Mouse (Mus musculus) spleen, postnatal 14 days (tissue): ENCODE measurements around the gene Slc12a8.

Source experiments
- DNase-seq, 2 experiments: peaks; one replicate each; pipeline ENCODE4 v3.0.0; 2021 to 2022; ENCODE audit warnings: low spot score in 2 of 2

The Slc12a8 gene

DNA sequence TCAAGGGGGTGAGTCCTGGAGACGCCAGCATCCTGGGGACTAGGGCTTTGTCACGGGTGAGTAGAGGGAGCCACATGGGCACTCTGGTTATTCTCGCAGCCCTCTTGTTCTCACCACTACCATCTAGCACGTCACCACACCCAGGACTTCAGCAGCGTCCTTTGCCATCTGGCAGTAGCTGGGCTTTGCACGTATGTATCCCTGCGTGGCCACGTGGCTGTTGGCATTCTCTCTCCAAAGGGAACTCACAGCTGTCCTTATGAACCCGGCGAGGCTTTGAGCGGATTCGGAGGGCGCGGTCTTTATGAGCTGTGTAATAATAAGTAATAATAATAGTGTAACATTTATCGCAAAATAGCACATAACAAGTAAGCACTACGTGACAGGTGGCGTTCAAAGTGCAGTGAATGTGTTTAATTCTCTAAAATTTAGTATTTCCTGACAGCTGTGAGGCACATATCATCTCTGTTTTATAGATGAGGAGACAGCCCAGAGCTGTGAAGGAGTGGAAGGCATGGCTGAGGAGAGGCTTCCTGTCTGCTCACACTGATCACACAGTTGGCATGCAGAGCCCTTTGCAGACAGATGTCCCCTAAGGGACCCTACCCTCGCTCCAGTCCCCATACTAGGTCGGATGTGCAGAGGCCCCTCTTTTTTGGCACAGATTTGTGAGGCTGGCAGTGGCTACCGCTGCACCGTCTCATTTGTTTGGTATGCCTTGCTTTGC is 20.5 kb downstream of the Slc12a8 start:
- no peak for DNase-seq

DNA sequence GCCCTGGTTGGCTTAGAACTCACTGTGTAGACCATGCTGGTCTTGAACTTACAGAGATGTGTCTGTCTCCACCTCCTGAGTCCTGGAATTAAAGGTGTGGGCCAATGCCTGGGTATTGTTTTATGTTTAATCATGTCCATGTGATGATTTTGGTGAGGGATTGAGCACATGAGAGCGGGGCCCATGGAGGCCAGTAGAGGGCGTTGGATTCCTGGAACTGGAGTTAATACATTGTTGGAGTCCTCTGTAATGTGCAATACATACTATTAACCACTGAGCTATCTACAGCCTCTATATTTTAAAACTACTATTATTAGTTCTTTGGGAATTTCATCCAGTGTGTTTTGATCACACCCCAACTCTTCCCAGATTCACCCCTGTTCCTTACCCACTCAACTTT is 27.2 kb downstream of the Slc12a8 start:
- DNase-seq = no peak

DNA sequence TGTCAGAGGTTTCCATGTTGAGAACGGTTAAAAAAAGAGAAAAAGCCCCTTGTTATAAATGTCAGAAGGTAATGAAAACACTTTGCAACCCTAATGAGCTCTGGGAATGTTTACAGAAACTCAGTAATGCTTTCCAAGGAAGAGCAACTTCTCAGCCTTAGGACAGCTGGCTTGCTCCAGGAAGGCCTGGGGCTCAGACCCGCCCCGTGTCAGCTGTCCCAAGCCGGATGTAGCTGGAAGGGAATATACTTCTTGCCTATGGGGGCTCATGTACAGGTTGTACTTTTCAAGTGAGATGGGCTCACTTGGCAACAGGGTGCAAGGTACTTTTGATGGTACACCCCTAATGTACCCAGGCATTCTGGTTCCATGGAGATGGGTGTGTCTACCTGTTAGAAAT is 28.4 kb downstream of the Slc12a8 start:
- no peak for DNase-seq

DNA sequence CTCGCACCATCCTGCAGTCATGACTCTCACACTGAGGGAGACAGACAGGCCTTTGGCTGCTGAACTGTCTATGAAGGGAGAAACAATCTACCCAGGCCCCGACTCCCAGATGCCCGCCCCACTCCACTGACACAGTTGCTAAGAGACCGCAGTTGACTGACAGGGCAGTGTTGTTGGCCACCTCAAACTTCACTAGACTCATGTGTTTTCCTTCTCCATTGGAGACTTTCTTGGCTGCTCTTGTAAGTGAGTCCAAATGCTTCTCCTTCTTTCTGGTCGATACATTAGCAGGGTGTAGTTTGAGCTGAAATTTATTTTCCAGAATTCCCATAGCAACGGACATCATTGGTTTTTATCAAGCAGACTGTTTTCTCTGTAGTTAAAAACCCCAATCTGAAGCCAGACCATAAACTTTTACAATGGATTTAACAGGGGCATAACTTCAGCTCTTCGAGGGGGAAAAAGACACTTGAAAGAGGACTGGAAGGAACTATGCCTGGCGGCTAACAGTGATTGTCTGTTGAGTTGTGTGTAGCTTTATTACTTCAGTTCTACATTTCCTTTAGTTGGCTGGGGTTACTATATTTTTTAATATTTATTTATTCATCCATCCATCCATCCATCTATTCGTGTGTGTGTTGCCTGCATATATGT is 36.7 kb downstream of the Slc12a8 start:
- DNase-seq = no peak

DNA sequence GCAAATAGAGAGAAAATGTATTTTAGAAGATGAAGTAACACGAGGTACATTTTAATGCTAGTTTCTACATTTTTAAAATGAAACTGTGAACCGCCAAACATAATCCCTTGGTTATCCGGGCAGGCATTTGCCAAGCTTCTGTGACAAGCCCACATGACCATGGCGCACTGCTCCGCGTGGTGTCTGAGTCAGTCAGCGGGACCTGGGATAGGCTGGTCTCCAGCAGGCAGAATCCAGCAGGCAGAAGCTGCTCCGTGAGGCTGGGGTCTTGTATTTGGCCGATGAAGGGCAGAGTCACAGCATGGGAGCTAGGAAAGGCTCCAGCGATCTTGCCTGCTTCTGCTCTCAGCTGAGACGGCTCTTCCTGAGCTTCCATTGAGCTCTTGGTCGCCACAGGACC is 41.0 kb downstream of the Slc12a8 start:
- DNase-seq = no peak

DNA sequence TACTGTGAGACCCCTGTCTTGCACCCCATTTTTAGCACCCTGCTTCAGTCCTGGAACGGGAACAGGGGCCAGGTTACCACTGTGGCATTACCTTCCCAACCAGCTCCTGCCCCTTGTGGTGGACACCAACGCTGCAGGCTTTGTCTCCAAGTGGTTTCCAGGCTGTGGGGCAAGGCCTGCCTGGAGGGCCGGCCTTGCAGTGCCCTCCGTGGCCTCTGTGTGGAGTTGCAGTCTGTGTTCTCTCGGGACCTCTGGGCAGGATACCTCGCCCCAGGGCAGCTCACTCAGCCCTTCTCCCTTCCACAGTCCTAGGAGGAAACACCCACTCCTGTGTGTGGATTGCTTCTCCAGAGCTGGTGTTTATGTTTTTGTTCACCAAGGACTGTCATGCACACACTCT is 43.2 kb downstream of the Slc12a8 start:
- peak; percentile 21 to 58 for DNase-seq

DNA sequence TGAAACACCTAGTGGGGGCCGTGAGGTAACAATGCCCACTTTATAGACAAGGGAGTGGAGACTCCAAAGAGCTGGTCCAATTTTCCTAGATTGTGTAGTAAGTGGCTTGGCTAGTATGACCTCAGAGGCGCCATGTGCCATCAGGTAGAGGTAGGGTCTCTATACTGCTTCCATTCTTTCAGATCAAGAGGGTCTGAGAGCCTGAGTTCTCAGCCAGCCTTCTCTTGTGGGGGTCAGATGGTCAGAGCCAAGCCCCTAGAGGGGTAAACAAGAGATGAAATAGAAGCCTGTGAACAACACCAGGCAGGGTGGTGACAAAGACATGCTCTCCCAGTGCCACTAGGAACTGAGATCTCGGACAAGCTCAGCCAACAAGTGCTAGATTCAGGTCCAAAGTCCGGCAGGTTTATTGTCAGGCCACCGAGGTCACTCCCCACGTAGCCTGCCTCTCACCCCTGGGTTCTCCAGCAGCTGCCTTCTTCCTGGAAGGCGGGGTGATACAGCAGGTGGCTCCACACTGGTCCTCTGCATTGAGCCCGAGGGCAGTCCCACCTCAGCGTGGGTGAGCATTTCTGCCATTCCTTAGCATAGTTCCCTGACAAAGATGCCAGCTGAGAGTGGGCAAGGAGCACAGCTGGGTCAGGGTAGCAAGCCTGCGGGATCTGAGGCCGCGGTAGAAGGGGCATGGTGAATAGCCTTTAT is 44.3 kb downstream of the Slc12a8 start:
- no peak for DNase-seq

DNA sequence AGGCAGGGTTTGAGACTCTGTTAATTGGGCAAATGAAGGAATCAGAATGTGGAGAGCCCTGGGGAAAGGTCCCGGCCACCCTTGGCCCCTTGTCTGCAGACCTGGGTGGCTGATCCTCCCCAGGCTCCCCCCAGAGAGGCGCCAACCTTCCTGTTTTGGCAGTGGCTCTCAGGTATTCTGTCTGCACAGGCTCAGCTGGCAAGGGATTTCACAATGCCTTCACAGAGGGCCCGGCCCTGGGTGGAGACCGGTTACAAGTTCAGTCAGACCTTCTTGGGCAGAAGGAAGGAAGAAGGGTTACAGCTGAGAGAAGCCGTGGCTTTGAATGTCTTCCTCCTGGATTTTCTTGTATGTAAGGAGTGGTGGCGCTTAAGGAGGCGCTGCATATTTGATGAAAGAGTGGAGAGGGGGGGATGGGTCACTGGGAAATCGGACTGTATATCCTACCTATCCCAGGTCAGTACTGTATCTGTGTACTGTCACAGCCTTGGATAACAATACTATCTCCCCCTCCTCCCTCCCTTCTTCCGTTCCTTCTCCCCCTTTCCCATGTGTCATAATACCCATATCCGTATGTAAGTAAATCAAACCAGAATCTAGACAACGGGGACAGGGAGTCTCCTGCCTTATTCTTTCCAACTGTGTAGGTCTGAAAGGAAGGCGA is 45.9 kb downstream of the Slc12a8 start:
- DNase-seq = no peak

DNA sequence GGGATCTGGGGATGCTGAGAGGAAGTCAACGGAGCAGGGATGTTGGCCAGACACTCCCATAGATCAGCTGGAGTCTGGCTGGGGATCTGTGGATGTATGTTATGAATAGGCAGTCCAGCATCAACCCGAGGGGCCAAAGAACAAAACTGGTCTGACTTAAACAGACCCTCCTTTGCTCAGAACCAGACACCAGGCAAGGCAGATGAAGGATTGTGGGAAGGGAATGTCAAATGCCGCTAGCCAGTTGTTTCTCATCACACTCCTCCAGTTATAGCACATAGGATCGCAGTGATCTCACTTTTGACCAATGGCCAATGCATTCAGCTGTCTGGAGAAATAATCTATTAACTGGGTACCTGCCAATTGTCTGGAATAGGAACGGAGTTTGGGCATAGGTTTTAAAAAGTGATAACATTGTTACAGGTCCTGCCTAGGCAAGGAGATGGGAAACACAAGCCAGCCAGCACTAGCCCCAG is 46.4 kb downstream of the Slc12a8 start:
- DNase-seq = no peak

DNA sequence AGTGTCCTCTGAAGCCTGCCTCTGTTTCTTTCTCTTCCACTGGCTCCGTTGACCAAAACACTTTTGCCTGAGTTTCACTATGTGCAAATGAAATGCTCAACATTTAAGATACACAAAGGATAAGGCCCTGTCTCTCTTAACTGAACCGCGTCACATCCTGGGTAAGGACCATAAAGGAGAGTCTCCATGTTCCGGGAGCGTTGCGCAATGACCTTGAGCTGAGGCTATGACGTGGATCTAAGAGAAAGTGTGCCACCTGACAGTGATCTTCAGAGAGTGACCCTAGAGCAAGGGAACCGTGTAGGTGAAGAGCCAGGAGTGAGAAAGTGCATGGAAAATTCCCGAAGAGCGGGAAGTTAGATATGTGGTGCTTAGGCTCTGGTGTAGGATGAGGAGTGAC is 49.3 kb downstream of the Slc12a8 start:
- no peak for DNase-seq

DNA sequence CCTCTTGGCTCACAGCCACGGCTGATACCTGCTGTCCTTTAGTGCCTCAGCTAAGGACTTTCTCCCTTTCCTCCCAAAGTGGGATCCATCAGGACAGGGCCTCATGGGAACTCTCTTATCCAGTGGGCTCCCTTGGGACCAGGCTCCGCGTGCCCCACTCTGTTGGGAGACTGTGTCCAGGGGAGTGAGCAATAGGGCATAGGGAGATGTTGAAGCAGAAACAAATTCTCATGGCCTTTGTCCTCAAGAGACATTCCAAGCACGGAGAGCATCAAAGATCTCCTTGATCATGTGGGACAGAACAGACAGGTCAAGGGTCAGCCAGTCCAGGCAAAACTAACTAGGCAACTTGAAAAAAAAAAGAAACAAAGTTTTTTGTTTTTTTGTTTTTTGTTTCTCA is 50.6 kb downstream of the Slc12a8 start:
- no peak for DNase-seq

DNA sequence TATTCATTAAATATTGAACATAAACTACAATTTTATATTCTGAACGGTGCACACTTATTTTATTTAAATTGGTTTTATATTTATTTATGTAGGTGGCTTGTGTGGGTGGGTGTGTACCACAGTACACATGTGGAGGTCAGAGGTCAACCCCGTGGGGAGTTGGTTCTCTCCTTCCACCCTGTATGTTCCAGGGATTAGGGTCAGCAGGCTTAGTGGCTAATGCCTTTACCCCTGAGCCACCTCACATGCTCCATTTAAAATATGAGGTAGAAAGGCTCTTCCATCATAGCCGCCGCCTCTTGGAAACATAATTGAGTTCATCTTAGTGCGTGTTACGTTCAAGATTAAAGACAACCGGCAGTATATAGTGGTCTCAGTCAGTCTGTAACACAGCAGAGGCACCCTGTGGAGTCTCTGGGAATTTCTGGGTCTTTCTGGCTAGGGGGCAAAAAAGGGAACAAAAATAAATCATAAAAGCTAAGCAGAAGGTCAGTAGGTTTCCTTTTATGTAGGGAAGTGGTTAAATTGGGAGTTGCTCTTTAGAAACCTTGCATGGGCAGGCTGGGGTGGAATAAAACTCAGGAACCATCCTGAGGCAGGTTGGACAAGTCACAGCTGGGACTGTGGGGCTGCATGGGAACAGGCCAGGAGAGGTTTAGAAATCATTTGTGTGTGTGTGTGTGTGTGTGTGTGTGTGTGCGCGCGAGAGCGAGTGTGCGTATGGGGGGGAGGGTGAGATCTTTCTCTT is 51.3 kb downstream of the Slc12a8 start:
- DNase-seq = no peak

DNA sequence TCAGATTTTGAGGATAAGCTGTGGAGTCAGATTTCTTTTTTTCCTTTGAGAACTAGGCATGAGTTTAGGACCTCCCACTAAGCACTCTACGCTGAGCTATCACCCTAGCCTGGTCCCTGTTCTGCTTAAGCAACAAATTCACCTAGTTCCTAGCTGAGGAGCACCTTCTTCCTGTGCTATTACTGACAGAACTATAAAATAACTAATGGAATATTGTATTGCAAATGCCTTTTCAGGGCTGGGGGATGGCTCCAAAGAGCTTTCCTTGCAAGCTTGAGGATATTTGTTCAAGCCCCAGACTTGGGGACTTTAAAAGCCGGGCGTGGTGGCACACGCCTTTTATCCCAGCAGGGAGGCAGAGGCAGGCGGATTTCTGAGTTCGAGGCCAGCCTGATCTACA is 55.5 kb downstream of the Slc12a8 start:
- no peak for DNase-seq

DNA sequence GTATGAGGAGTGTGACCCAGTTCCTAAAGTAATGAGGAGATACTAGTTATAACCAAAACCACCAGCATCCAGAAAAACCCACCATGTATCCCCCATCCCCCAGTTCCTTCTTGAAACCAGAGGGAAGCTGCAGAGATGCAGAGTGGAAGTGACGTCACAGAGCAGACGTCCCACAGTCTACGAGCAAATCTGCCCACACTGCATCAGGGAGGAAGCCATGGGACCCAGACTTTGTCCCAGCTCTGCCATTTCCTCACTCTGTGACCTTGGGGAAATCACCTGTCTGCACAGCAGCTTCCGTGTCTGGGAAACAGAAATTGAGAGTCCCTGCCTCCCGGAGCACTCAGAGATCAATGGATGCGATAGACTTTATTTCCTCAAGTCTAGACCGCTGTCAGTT is 56.6 kb downstream of the Slc12a8 start:
- no peak for DNase-seq

DNA sequence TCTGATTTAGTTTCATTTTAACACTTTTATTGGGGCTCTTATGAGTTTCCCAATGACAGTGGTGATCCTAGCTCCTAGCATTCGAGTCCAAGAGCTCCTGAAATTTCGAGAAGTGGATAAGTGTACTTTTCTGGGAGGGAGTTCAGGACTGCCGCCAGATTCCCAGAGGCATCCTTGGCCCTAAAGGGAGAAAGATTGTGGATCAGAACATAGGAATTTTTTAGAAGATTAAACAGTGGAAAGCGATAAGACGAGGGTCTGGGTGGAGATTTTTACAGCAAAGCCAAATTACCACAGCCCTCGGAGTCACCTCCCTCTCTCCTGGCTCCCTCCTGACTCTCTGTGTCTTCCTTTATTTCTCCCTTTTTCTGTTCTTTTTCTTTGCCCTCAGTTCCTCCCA is 58.6 kb downstream of the Slc12a8 start:
- no peak for DNase-seq

DNA sequence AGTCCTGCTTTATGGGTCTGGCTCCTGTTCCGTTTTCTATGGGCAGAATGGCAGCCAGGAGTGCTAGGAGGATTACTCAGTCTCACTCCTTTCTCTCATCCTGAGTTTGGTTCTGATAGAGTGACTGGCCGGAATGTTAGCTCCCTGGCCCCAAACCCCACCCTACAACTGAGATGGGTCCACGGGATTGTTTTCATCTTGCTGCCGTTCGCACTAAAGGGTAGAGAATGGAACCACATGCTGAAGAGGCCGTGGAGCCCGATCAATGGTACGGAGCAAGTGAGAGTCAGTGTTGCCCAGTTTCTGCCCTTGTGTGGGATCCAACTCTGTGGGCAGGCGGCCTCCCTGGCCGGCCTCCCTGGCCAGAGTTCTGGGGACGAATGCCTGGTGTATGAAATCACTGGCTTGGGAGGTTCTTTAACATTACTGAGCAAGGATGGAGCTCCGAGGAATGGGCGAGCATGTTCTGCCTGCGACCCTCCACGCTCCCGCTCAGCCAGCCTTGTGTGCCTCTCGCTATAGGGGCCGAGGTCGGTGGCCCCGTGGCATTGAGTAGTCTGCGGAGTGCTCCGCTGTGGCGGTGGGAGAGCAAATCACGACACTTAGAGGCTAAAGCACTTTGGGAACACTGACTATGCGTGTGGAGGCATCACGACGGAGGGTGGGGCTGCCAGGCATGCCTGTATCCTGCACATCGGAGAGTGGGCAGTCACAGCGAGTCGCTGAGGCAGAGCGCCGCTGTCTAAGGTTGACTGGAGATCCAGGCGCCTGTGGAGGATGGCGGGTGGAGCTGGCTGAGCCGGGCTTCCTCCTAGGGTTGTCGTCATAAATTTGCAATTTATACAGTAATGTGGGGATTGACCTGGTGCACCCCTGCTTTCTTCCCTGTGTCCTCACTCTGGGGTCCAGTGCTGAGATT is 59.4 kb downstream of the Slc12a8 start:
- no peak for DNase-seq

DNA sequence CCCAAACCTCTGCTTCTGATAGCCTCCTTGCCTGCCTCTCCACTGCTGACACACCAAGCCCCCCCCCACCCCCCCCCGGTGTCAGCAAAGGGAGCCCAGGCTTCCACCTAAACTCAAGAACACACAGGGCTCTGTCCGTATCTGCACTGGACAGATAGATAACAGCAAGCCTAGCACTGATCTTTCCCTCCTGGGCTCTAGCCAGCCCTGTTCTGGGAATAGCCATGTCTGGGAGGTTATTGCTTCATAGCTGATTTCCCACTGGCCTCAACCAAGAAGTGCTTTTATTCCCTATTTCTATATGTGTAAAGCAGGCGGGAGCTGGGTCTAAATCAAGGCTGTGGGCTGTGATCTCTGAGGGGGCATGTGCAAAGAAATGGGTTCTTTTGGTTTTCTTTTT is 61.3 kb downstream of the Slc12a8 start:
- DNase-seq = no peak

DNA sequence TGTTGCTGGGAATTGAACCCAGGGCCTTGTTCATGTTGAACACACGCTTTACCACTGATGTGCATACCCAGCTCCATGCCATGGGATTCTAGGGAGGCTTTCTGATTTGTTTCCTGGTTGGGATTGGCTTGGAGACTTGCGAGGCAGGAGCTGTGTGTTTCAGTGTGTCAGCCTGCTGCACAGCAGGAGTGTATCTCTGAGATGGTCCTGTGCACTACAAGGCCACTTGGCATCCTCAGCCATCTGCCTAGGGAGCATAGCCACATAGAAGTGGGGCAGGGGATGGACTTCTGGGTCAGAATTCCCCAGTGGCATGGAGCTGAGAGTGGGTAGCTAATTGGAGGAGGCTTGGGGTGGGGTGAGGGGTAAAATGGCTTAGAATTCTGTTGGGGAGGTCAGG is 63.2 kb downstream of the Slc12a8 start:
- no peak for DNase-seq

DNA sequence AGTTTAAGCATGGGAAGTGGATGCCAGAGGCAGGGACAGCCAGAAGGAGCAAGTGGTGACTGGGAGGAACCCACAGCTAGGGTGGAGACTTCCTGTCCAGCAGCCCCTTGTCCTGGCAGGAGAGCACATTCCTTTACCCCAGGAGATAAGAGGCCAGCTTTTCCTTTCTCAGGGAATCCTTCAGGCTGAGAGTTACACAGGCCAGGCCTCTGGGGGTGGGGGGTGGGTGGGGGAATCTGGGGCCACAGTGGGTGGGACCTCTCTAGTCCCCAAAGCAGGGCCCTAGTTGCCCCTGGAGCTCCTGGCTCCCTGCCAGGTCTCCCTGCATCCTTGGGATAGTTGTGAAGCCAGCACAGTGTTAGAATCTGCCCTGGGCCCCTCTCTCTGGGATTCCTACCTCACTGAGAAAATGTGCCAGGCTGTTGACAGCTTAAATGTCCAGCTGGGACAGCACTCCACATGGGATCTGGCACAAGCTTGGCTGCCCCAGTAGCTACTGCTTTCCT is 63.7 kb downstream of the Slc12a8 start:
- DNase-seq = no peak

DNA sequence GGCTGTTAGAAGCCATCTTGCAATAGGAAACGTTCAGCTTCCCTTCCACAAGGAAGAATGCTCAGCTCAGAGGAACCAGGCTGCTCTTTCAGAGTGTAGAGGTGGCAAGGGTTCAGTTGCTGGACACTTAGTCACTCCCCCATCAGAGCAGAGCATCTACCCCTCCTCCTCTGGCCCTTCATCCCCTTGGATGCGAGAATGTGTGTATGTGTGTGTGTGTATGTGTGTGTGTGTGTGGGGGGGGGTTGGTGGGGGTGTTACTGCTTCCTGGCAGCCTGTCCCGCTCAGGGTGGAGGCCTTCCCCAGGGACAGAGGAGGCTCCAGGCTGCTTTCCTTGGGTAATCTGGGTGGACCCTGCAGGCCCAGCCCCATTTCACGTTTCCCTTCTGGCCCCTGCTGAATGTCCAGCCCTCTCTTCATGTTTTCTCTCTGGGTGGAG is 64.6 kb downstream of the Slc12a8 start:
- no peak for DNase-seq
